Mouse (Mus musculus): Measurements from ENCODE around the gene Fam241a. TPM values are rescaled to one million over a fixed set of nuclear protein-coding genes. Genes with fewer than 3 reads are reported as not detected.

Gene Fam241a
- 1 to 10 TPM; 7.8 to 8.3 TPM for total RNA-seq (2021)

GRCm38 (mm10) chr3:127895792-127896541 lies at the start of gene Fam241a:
Fam241a (minus strand) TSS chr3:127896324.
- intact Hi-C loops (cut with DNase I) = loop anchor here (5.0 kb wide), 3 partner anchors 44 to 109 kb away; partner anchors contain the start of gene Tifa
- DNase-seq = peak; percentile 90 to 91

DNA sequence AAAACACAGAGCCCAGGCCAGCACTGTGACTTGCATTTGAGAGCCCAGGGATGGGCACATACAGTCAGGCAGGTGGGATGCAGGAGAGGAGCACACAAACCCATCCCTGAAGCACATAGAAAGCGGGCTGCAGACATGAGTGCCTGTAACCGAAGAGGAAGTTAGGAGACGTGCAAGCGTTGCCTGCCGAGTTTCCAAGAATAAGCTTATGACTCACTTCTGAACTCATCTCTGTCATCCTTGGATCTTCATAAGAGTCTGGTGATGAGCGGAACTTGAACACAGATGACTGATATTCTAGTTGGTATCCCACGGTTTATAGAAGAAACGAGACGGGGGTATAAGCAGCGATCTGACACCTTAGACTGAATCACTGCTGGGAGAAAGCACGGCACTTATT lies 36.3 kb upstream of the Fam241a start:
- intact Hi-C loops (cut with DNase I) = no loop called here
- DNase-seq = no peak

DNA sequence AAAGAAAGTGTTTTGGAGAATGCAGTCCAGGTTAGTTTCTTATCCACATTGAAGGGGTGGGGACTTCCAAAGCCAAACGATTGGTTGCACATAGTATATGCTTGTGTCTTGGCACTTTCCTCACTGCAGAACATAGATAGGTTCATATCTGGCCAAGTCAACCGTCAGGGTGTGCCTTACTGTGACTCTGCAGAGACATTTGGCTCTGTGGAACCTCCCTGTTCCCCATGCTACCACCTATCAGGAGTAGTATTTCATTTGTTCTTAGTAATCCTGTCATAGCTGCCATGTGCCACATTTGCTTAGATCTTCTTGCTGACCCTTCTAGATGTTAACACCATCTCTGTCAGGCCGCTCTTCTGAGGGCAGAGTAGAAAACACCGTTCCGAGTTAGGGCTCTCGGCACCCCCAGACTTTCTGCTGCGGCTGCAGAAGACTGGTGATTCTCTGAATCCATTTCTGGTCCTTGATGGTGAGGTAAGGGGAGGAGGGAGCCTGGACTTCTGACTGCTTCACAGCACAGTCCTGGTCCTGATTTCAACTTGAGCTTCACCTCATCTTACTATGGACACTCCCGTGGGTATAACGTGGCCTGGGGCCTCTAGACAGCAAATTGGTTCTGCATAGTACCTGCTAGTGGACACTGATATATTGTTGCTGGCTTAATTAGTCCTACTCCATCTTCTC lies 34.3 kb upstream of the Fam241a start:
- intact Hi-C loops (cut with DNase I) = no loop called here
- peak; percentile 2 to 17 for DNase-seq

GRCm38 (mm10) chr3:127929921-127930320 lies 33.8 kb upstream of the Fam241a start:
- DNase-seq = peak; percentile 55 to 65
- intact Hi-C loops (cut with DNase I) = no loop called here

GRCm38 (mm10) chr3:127926635-127927183 lies 30.6 kb upstream of the Fam241a start:
- DNase-seq = no peak
- intact Hi-C loops (cut with DNase I) = no loop called here

GRCm38 (mm10) chr3:127924464-127924863 lies 28.3 kb upstream of the Fam241a start:
- intact Hi-C loops (cut with DNase I) = no loop called here
- DNase-seq = no peak

DNA sequence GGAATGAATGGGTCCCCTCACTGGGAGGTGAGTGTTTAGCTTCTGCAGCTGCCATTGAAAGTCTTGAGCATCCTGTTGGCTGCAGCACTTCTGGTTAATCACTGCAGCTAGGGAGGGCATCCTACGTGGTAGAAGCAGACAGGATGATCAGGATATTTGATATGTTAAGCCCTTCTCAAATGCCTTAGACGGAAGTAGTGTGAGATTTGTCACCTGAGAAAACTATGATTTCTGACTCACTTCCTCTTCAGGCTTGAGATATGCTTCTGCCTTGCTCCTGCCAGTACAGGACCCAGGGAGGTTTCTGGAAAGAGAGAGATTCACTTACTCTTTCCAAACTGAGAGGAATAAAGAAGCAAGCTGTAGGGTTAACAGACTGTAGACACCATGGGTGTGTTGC lies 27.1 kb upstream of the Fam241a start:
- DNase-seq = no peak
- intact Hi-C loops (cut with DNase I) = no loop called here

DNA sequence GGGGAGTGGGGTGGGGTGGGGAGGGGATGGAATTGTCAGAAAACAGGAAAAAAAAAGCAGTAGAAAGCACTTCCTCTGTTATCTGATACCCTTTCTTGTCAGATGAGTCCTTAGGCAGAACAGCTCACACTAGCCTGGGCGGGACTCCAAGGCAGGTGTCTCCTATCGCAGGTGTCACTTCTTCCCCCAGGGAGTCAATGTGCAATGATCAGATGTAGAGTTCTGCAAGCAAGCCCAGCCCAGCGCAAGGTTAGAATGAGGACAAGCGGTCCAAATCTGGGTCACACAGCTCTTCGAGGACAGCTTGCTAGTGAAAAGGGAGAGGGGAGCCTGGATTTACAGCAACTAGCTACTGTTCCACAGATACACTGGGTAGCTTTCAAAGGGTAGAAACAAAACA lies 26.0 kb upstream of the Fam241a start:
- intact Hi-C loops (cut with DNase I) = no loop called here

DNA sequence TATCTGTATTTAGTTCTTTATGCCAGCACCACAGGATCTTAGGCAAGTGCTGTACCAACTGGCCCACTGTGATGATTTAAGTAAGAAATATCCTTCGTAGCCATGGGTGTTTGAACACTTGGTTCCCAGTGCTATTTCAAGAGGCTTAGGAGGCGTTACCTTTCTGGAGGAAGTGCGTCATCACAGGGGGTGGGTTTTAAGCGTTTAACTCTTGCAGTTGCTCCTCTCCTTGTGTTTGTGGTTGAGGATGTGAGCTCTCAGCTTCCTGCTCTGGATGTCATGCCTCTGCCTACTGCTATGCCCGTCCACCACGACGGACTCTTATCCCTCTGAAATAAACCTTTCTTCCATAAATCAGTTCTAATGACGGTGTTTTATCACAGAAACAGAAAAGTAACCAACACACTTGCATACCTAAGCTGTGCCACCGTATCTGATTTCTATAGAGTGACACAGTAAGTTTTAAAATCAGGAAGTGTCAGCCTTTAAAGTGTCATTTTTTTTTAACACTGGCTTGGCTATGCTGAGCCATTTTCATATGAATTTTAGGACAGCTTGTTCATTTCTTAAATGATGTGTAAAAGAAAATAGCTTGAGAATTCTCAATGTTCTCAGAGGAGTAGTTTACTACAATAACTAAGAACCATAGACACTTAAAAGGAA lies 22.0 kb upstream of the Fam241a start:
- intact Hi-C loops (cut with DNase I) = no loop called here
- DNase-seq = no peak

More for the DNA sequence above, 26.0 kb upstream of the Fam241a start:
- DNase-seq = no peak

DNA sequence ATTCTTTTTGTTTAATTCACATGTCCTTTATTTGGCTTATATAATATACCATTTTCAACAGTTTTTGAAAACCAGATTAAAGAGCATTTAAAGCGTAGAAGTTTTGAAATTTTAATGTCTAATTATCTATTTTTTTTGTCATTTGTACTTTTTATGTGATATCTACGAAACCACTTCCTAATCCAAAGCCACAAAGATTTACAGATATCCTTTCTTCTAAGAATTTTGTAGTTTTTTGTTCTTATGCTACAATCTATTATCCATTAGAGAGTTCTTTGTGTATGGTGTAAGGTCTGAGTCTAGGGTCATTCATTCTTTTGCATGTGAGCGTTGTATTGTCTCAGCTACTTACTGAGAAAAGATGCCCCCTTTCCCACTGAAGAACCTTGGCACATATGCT lies 21.4 kb upstream of the Fam241a start:
- DNase-seq = no peak

GRCm38 (mm10) chr3:127915656-127916334 lies 19.7 kb upstream of the Fam241a start:
- intact Hi-C loops (cut with DNase I) = no loop called here
- no peak for DNase-seq

More for the DNA sequence above, 21.4 kb upstream of the Fam241a start:
- intact Hi-C loops (cut with DNase I) = no loop called here

DNA sequence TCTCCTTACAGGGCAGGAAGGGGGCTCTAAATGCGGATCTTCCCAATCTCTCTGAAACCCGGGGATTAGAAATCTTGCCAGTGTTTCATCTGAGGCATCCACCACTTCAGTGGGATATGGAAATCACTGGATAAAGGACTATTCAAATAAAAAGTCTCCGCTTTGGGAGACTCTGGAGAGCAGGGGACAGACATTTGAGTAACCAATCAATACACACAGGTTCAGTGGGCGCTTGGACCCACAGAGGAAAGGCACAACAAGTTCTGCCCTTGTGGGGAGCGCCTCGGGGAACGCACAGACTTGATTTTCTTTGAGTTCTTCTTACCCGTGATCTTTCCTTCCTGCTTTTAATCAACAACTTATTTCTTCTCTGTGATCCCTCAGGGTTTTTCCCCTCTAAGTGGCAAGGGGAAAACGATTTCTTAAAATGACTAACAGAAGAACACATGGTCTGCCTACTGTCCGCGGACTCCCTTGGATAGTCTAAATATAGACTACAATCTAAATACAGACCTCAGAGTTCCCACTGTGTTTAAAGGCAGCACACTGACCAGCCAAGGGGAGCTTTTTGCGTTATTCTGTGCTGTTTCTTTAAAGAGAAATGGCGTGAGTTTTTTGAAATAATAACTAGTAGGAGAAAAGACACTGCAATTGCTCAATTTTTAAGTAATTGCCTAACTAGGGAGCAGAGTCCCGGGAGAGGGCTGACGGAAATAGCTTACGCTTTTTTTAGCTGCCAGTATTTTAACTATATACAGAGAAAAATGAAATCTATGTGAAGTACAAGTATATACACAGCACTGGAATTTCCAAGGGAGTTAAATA lies 18.0 kb upstream of the Fam241a start:
- intact Hi-C loops (cut with DNase I) = no loop called here
- DNase-seq = peak; percentile 39 to 40

DNA sequence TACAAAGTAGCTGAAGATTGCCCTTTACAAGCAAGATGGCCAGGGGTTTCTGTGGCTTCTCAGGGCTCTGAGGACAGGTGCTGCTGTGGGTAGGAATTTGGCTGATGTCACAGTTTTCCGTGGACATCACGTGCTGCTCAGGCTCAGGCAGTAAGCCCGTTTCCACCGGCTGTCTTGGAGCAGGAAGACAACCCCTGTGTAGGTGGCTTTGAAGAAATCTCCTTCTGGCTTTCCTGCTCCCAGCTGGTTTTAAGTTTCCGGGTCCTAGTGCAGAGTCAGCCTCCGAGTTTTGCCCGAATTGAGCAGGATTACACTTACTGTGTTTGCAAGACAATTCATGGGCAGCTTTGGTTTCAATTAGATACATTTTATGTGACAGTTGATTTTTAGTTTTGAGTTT lies 13.8 kb upstream of the Fam241a start:
- no peak for DNase-seq
- intact Hi-C loops (cut with DNase I) = no loop called here

DNA sequence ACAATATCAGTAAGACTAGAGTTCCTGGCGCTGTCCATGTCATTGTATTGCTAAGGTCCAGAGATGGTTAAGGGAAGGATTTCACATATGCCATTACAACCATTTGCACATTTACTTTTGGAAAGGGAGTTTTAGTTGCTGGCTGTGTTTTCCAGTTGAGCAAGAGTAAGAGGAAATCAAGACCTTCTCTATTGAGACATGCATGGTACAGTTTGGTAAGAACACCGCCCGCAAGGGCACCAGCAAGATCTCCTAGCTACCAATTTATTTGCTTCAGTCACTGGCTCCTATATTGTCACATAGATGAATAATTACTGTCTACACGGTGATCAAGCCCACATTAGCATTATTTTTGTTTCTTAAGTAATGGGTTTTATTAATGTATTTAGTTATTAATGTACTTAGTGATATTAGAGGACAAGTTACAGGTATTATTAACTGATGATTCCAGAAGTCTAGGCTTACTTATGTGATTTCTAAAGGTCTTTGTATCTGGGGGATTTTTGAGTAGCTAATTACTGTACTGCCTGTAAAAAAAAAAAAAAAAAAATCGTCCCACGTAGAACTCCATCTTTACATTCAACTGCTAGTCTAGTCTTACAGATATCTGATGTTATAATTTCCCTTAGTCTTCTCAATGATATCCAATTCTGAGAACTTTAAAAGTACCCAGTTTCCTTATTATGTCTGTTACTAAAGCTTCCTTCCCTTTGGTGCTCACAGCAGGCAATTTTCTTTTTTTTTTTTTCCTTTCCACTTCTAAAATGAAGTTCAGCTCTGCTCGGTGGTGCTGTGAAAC lies 944 bp downstream of the Fam241a start:
- no peak for DNase-seq
- intact Hi-C loops (cut with DNase I) = loop anchor here (5.0 kb wide), 3 partner anchors 43 to 108 kb away; partner anchors contain the start of gene Tifa

DNA sequence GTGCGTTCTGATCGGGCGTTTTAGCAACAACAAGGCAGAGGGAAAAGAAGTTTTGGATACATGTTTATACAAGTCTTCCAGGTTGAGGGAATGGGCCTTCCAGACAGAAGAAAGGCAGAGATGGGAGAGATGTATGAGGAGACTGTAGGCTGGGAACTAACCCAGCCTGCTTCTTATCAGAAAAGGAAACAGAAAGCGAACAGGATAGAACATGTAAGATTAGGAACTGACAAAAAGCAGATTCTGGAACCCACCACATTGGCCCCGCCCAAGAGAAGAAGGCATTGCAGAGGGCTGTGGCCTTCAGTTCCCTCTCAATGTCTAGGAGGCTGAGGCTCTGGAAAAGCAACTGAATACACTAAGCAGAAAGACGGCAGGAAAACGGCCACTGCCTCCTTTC lies 2.2 kb downstream of the Fam241a start:
- intact Hi-C loops (cut with DNase I) = no loop called here
- no peak for DNase-seq

- intact Hi-C loops (cut with DNase I) = no loop called here
- DNase-seq = no peak
Measured at GRCm38 (mm10) chr3:127891906-127892305, 4.2 kb downstream of the Fam241a start.

DNA sequence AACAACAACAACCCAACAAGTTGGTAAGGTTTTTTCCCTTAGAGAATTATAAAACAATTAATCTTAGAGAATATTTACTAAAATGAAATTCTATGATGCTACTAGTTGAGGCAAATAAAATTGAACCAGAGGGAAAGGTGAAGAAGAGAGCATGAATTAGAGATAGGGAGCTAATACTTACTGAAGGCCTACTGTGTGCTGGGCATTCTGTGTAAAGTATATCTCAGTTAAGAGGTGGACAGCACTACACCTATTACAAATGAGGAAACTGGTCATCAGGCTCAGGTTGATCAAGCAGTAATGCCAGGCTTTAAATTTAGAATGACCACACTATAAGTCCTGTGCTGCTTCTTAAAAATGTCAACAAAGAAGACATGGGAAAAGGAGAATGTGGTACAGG lies 6.1 kb downstream of the Fam241a start:
- intact Hi-C loops (cut with DNase I) = no loop called here
- no peak for DNase-seq

- DNase-seq = no peak
- intact Hi-C loops (cut with DNase I) = no loop called here
Measured at GRCm38 (mm10) chr3:127889570-127889969, 6.6 kb downstream of the Fam241a start.

DNA sequence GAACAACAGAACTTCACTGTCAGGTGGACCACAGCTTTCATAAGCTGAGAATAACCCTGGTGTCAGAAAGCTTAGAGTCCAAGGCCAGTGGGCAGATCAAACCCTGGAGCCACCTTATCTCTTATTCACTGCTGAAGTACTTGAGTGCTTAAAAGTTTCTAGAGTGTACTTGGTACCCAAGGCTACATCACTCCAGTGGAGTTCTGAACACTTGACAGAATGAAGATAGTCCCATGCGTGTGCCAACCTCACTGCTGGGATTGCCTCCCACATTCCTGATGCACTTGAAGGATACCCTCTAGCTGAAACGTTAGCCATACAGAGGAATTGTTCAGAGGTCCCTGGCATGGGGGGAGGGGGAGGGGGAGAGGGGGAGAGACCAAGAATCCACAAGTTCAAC lies 14.4 kb downstream of the Fam241a start:
- intact Hi-C loops (cut with DNase I) = no loop called here
- no peak for DNase-seq

Data from heart, postnatal 10 days (tissue).